In the genomic region with DNA sequence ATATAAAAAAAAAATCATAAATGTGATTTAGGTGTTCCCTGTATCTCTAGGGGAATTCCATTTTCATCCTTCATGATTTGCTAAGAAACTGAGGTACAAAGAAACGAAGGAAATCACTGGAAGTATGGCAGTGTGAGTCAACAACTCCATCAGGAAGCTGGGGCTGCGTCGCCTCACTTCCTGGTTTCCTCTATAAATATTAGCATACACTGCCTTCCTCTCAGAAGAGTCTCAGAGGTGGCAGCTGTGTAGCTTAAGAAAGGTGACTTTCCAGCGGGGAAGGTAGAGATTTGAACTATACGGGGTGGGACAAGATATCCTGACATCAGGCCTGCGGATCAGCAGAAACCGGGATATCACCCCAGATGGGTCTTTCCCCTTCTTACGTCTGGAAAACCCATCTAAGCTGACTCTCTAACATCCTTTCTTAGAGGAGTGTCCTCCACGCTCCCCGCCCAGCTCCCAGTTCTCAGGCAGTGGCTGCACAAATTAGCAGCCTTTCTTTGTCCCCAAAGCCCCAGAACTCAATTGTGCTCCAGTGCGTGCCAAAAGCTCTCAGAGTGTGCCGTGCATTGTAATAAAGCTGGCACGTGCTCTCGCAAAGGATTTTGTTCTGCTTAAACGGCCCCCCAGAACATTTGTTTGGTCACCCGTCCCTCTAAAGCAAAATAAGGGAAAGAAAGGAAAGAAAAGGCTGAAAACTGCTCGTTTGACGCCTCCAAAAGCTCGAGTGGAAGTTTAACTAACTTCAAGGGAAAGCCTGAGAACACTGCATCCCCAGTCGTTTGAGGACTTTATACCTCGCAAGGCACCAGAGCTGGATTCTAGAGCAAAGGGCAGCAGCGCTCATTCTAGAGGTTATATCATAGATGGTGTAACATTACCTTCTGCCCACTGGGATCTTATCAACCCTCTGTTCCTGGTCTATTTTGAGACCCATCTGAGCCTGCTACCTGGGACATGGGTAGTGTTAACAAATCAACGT, we compare ENCODE assay signal across 7 mouse cellular contexts. TPM values are rescaled to one million over a fixed set of nuclear protein-coding genes. Genes with fewer than 3 reads are reported as not detected.
DNase-seq lines count a peak whose midpoint lies in the region; ATAC-seq lines count a peak whose summit lies in the region.

No protein-coding gene starts in this region.

- WGBS in heart, embryonic 14.5 days: 29% methylated on average over 23 of the region's 23 CpGs
- WGBS in kidney, embryonic 15.5 days: 34% methylated on average over 23 of the region's 23 CpGs

- no peaks in the 10 kb centered on the region for H3K9me3 ChIP-seq in heart, embryonic 14.5 days (ENCODE audit: control insufficient read depth, low read length)
- no peaks in the 10 kb centered on the region for H3K9me3 ChIP-seq in kidney, embryonic 15.5 days (replicated peaks)
- H3K9me3 ChIP-seq in megakaryocyte, embryonic 14.5 days: 0 out of 2 replicates have a peak, but pooled peaks cover 7% of the 10 kb centered on the region

- no peaks in the 10 kb centered on the region for H3K36me3 ChIP-seq in heart, embryonic 14.5 days (ENCODE audit: control insufficient read depth, insufficient read depth, low read length)
- no peaks in the 10 kb centered on the region for H3K36me3 ChIP-seq in kidney, embryonic 15.5 days
- H3K36me3 ChIP-seq in megakaryocyte, embryonic 14.5 days (replicated peaks; ENCODE audit: low read length): peaks cover 10% of the 10 kb centered on the region

- peak; percentile 59; the same call in 1 of the 2 replicates for ATAC-seq in heart, embryonic 14.5 days (ENCODE audit: insufficient number of reproducible peaks, insufficient read depth, low FRiP score, low read depth)
- ATAC-seq in kidney, embryonic 15.5 days (replicated peaks; ENCODE audit: low FRiP score): 0 out of 2 replicates have a peak, but pooled peaks have one; percentile 60

- H3K9ac ChIP-seq in heart, embryonic 14.5 days (ENCODE audit: low read length): peak overlapping the region; percentile 46; the same call in 1 of the 2 replicates
- no peak overlapping the region for H3K9ac ChIP-seq in kidney, embryonic 15.5 days

- peak overlapping the region; percentile 64 to 75 for H3K27ac ChIP-seq in heart, embryonic 14.5 days (replicated peaks in 1 of 2; ENCODE audit: control insufficient read depth in 1 of 2, insufficient read depth in 1 of 2, low read depth in 2 of 2, low read length in 2 of 2)
- H3K27ac ChIP-seq in kidney, embryonic 15.5 days: peak overlapping the region; percentile 49; the same call in 1 of the 2 replicates

- peak; percentile 44 for DNase-seq in Muller cell, postnatal 12 days (ENCODE audit: inconsistent ontology term)
- peak; percentile 66 for DNase-seq in embryo, embryonic 10 days (ENCODE audit: low spot score)
- no peak for DNase-seq in urinary bladder, adult 2 months (ENCODE audit: low spot score)
- no peak for DNase-seq in thymus, postnatal 36 days

- H3K4me1 ChIP-seq in heart, embryonic 14.5 days (ENCODE audit: control insufficient read depth in 2 of 2, insufficient read depth in 2 of 2, low read length in 2 of 2): peaks cover 16 to 20% of the 10 kb centered on the region in 2 experiments
- peaks cover 12% of the 10 kb centered on the region for H3K4me1 ChIP-seq in kidney, embryonic 15.5 days
- peaks cover 85% of the 10 kb centered on the region for H3K4me1 ChIP-seq in megakaryocyte, embryonic 14.5 days

- H3K4me2 ChIP-seq in heart, embryonic 14.5 days (ENCODE audit: low read length): peak overlapping the region; percentile 46
- peak overlapping the region; percentile 20 for H3K4me2 ChIP-seq in kidney, embryonic 15.5 days

- no peak overlapping the region for H3K4me3 ChIP-seq in heart, embryonic 14.5 days (ENCODE audit: control insufficient read depth in 1 of 2, insufficient read depth in 1 of 2, low read depth in 1 of 2, low read length in 2 of 2)
- no peak overlapping the region for H3K4me3 ChIP-seq in kidney, embryonic 15.5 days (replicated peaks)
- H3K4me3 ChIP-seq in megakaryocyte, embryonic 14.5 days (replicated peaks): peak overlapping the region; percentile 50

- no peaks in the 10 kb centered on the region for H3K27me3 ChIP-seq in heart, embryonic 14.5 days (ENCODE audit: control insufficient read depth, insufficient read depth, low read length)
- no peaks in the 10 kb centered on the region for H3K27me3 ChIP-seq in kidney, embryonic 15.5 days
- H3K27me3 ChIP-seq in megakaryocyte, embryonic 14.5 days (replicated peaks): no peaks in the 10 kb centered on the region

RNA-seq across cellular contexts. Expression of a gene that starts 17.0 kb away (rescaled TPM):
- 13.6 and 17.8 TPM in 2 replicates for polyA plus RNA-seq in heart, embryonic 14.5 days (2014; fragmentation: Nextera tagmentation; extraction: Ambion mirVana)
- polyA plus RNA-seq in kidney, embryonic 15.5 days (2015; fragmentation: Nextera tagmentation; extraction: Ambion mirVana): 14.3 and 14.5 TPM in 2 replicates
- polyA plus RNA-seq in megakaryocyte, embryonic 14.5 days (2012; ENCODE audit: insufficient read depth, low replicate concordance): 20.6 and 23.3 TPM in 2 replicates
- polyA plus RNA-seq in urinary bladder, adult 2 months (2012; rRNA removed): 11.9 and 19.0 TPM in 2 replicates

Comparison
In these comparisons a context has a peak if more than half of its experiments do, and no peak if none do; other contexts are left out.
1. DNase-seq: peak in Muller cell, postnatal 12 days (single experiment) and embryo, embryonic 10 days (single experiment); none in urinary bladder, adult 2 months (single experiment) and thymus, postnatal 36 days (0 of 2).